Mouse (Mus musculus) ovary, postnatal 14 days (tissue): ENCODE data around the gene Olfr698.
"Not testable (repeated sequence)": the region's sequence is repeated elsewhere in the genome, so short reads cannot be mapped to it uniquely, and the experiment has no call there.

Experiments used
- DNase-seq: peaks from one replicate; pipeline ENCODE4 v3.0.0; 2022; ENCODE audit warnings: low spot score

The Olfr698 gene

GRCm38 (mm10) chr7:106755297-106755696 lies at the start of gene Olfr698:
Gene Olfr698 (minus strand): TSS chr7:106755397.
- DNase-seq, result no peak

DNA sequence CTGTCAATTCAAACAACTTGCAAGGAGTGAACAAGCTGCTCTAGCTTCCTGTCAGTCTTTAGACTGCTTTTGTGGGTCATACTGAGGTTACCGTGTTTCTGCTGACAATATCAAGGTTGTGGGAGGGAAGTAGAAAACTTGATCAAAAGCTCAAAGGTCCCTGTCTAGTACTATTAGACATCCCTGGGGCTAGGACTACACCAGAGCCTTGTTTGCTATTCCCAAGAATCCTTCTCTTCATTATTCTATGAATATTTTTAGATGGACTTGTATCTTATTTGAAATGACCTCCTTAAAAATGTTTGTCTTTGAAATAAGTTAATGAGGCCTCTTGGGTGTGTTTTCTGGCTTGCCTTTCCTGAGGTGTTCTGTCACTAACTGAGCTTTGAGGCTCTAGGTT lies 37.9 kb upstream of the Olfr698 start, which contains the start of gene Olfr699:
TSS of gene Olfr699 (minus strand) at position 101 of the 400 bp plus-strand sequence.
- DNase-seq, result no peak

GRCm38 (mm10) chr7:106788330-106788729 lies 33.1 kb upstream of the Olfr698 start:
- no peak for DNase-seq

DNA sequence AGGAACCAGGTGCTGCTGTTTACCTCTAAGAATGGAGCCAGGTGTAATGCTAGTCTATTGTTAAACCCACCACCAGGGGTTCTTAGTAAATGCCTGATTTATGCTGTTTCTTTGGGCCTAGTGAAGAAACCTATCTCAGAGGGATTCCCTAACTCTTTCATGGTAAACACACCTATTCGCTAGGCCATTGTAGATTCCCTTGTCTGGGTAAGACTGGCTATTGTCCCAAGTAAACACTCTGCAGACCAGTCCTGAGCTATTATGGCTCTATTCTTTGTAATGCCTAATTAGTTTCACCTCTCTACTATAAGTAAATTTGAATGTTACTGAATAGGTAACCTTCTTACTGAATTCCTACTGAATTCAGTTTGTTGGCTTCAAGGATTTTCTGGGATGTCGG lies 5.8 kb upstream of the Olfr698 start:
- DNase-seq, result not testable (repeated sequence)

DNA sequence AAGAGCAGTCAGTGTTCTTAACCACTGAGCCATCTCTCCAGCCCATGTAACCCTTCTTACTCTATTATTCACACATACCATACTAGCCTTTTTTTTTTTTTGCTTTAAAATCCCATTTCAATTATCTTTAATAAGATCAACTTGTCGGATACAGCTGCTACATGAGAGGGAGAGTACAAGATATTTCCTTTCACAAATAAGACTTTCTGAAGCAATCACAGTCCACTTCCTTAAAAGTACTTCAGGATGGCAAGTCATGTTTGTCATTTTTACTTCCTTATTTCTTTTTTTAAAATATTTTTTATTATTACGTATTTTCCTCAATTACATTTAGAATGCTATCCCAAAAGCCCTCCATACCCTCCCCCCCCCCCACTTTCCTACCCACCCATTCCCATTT lies 3.6 kb upstream of the Olfr698 start:
- DNase-seq, result no peak

- DNase-seq, result no peak
Observed at GRCm38 (mm10) chr7:106745811-106746210, 9.4 kb downstream of the Olfr698 start.

- no peak for DNase-seq
Observed at GRCm38 (mm10) chr7:106742343-106742742, 12.9 kb downstream of the Olfr698 start, which contains the start of gene Olfr697. Gene Olfr697 (minus strand): TSS chr7:106742443.

DNA sequence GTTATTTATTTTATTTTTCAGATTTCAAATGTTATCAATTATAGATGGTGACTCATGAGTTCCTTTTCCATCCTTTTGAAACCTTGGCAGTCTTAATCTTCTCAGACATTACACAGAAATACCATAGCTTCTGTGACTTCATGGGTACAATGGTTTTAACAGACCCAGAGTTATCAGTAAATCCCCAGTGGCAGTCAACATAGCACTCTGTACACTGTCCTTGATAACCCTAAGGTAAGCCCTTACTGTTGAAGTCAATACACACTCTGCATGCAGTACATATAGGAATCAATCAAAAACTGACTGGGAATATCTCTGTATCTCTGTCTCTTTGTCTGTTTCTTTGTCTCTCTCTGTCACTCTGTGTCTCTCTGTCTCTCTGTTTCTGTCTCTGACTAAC lies 18.2 kb downstream of the Olfr698 start:
- DNase-seq, result no peak

GRCm38 (mm10) chr7:106733717-106734116 lies 21.5 kb downstream of the Olfr698 start:
- DNase-seq, result no peak

GRCm38 (mm10) chr7:106725654-106726053 lies 29.5 kb downstream of the Olfr698 start:
- not testable (repeated sequence) for DNase-seq

DNA sequence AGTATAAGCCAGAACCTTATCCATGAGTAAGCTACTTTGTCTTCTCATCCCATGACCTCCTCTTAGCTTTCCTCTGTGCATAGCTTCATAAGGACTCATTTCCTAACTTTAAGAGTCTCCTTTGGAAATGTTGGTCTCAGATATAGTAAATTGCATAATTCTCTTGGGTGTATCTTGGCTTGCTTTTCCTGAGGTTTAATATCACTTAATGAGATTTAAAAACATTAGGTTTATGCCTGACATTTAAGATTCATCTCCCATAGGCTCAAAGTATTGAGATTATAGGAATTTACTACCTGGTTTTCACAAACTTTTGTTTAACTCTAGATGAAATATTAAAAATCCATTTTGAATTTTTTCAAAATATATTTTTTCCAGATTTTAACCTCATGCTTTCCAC lies 38.9 kb downstream of the Olfr698 start, which contains the start of gene Olfr695:
TSS of gene Olfr695 (minus strand) at position 101 of the 400 bp plus-strand sequence.
- DNase-seq, result no peak

DNA sequence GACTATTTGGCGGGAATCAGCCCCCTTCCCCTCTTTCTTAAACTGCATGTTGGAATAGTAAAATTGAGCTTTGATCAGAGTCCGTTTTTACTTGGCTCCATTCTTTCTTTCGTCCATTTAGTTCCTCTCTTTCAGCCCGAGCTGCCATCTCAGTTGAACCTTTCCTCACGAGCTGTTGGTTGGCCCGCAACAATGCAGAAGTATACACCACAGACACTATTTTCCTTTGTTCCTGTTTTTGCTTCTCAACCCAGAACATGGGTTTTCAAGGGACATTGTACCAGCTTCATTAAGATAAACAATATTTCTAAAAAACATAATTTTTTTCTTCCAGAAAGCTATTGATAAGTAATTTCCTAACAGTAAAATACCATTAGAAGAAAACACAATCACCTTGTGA lies 43.7 kb downstream of the Olfr698 start:
- no peak for DNase-seq

GRCm38 (mm10) chr7:106707705-106708104 lies 47.5 kb downstream of the Olfr698 start:
- not testable (repeated sequence) for DNase-seq
